Mouse (Mus musculus): Measurements from ENCODE around the gene Tmem151a.

GRCm38 (mm10) chr19:5038709-5039156, 46.6 kb downstream of the Tmem151a start, which contains the start of the genes B4gat1 and AC124502.3:
- TF ChIP-seq CTCF (conservative IDR thresholded peaks at IDR 0.05; ENCODE audit: low read length) (no peak), NANOG (IDR thresholded peaks at IDR 0.05; ENCODE audit: borderline replicate concordance, low read length) (no peak)

Measured in E14TG2a.4 (cell line).